Mouse (Mus musculus) hematopoietic multipotent progenitor cell, adult 10-12 weeks (in vitro differentiated cells): ENCODE results near the gene Ccdc151. TPM values are rescaled to one million over a fixed set of nuclear protein-coding genes. Genes with fewer than 3 reads are reported as not detected.

Experiments
- polyA plus RNA-seq: library from polyadenylated mRNA; stranded (reverse); fragments of >175 nt; gene quantifications from 2 replicates; pipeline ENCODE4 v1.2.3, GENCODE M21; 2012; ENCODE audit warnings: low replicate concordance

The Ccdc151 gene
- 0.12 TPM in 2 replicates for polyA plus RNA-seq

GRCm38 (mm10) chr9:22002194-22003162 is at the start of gene Ccdc151, which contains the start of gene Prkcsh:
TSS of gene Ccdc151 (minus strand) at chr9:22002634.
TSS of gene Prkcsh (plus strand) at chr9:22002806.

GRCm38 (mm10) chr9:22051958-22052254 is 49.5 kb upstream of the Ccdc151 start, which contains the start of gene Elavl3:
TSS of gene Elavl3 (minus strand) at chr9:22052023.

GRCm38 (mm10) chr9:21989230-21990110 is 13.0 kb downstream of the Ccdc151 start, which contains the start of gene Rgl3:
TSS of gene Rgl3 (minus strand) at chr9:21989446.

DNA sequence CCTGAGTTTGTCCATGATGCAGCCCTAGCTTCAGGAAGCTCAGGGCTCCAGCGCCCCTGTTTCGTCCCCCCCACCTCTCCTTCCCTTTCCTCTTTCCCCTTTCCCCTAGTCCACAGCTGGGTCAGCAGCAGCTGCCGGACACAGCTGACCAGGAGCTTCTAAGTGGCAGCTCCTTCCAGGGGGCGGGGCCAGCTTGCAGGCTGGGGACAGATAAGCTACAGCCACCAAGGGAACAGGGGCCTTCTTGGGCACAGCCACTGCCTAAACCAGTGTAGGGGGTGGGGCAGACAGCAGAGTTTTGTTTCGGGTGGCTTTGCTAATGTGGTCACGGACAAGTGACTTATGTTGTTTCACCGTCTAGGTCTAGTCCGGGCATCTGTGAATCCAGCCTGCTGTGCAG is 39.0 kb downstream of the Ccdc151 start, which contains the start of gene Epor:
Gene Epor, minus strand, starts transcription at position 90 of the 400 bp plus-strand sequence.

DNA sequence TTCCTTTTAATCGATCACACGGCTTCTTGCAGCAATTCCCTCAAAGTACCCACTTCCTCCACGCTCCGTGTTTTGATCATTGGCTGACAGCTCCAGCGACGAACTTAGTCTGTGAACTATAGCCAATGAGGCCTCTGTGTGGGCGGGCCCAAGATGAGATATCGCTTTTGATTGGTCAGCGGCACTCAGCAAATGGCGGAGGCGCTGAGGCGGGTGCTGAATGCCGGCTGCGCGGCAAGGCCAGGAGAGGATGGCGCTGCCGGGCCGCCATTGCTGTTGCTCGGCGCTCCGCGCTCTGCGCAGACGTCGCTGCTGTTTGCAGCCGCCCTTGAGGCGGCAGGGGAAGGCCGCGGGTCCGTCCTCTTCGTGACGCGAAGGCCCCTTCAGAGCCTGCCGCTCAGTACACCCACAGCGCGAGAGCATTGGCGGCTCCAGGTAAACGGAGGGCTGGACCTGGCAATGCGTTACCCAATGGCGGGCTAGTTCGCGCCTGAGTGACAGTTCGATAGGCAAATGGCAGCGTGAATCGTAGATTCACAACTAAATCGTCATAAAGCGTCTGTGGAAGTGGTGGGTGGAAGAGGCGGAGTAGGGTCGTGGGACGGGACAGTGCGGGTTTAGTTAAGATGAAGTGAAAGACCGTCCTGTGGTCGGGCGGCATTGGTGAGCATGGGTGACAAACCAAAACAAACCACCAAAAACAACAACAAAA is 46.7 kb downstream of the Ccdc151 start, which contains the start of gene Swsap1:
Gene Swsap1, plus strand, starts transcription at position 186 of the 712 bp plus-strand sequence.

Other genes with a start within 250 kb of the Ccdc151 start
- gene Spc24, start 242.3 kb downstream of the Ccdc151 start, polyA plus RNA-seq: 12.5 and 16.7 TPM in 2 replicates
- 1.2 and 2.7 TPM in 2 replicates for gene Kank2, start 203.9 kb downstream of the Ccdc151 start, polyA plus RNA-seq
- gene Angptl8, start 167.1 kb downstream of the Ccdc151 start, polyA plus RNA-seq: 0.15 and 1.3 TPM in 2 replicates
- gene Dock6, start 150.0 kb downstream of the Ccdc151 start, polyA plus RNA-seq: 8.1 and 14.3 TPM in 2 replicates
- gene Rab3d, start 84.4 kb downstream of the Ccdc151 start, polyA plus RNA-seq: 10.7 and 28.7 TPM in 2 replicates
- gene Ccdc159, start 75.2 kb downstream of the Ccdc151 start, polyA plus RNA-seq: not detected in 2 replicates
- 5.2 and 8.3 TPM in 2 replicates for gene Tmem205, start 75.1 kb downstream of the Ccdc151 start, polyA plus RNA-seq
- 4.2 and 8.8 TPM in 2 replicates for gene Plppr2, start 65.6 kb downstream of the Ccdc151 start, polyA plus RNA-seq
- gene Swsap1, start 46.9 kb downstream of the Ccdc151 start, polyA plus RNA-seq: 8.5 and 16.9 TPM in 2 replicates
- 12.6 and 83.6 TPM in 2 replicates for gene Epor, start 39.1 kb downstream of the Ccdc151 start, polyA plus RNA-seq
- 5.2 and 5.6 TPM in 2 replicates for gene Rgl3, start 13.2 kb downstream of the Ccdc151 start, polyA plus RNA-seq
- gene Prkcsh, start 172 bp upstream of the Ccdc151 start, polyA plus RNA-seq: 81.6 and 112 TPM in 2 replicates
- 0.15 TPM in 1 of 2 replicates, not detected in the other for gene Elavl3, start 49.4 kb upstream of the Ccdc151 start, polyA plus RNA-seq
- not detected in 2 replicates for gene Gm49318, start 68.6 kb upstream of the Ccdc151 start, polyA plus RNA-seq
- 22.4 and 38.4 TPM in 2 replicates for gene Zfp653, start 68.7 kb upstream of the Ccdc151 start, polyA plus RNA-seq
- 13.3 and 22.4 TPM in 2 replicates for gene Ecsit, start 82.8 kb upstream of the Ccdc151 start, polyA plus RNA-seq
- not detected in 2 replicates for gene Cnn1, start 96.6 kb upstream of the Ccdc151 start, polyA plus RNA-seq
- gene Elof1, start 114.5 kb upstream of the Ccdc151 start, polyA plus RNA-seq: 13.2 and 67.9 TPM in 2 replicates
- 89.9 and 193 TPM in 2 replicates for gene Acp5, start 133.1 kb upstream of the Ccdc151 start, polyA plus RNA-seq
- 34.8 and 51.2 TPM in 2 replicates for gene Pigyl, start 154.2 kb upstream of the Ccdc151 start, polyA plus RNA-seq
- not detected in 2 replicates for gene Zfp872, start 185.5 kb upstream of the Ccdc151 start, polyA plus RNA-seq
- 8.2 and 8.9 TPM in 2 replicates for gene Zfp809, start 223.1 kb upstream of the Ccdc151 start, polyA plus RNA-seq